Comparison of ENCODE assay signal across 30 mouse cellular contexts in genomic region chr17:64858848-64859247, GRCm38 (mm10). TPM values are rescaled to one million over a fixed set of nuclear protein-coding genes. Genes with fewer than 3 reads are reported as not detected.
A peak's percentile ranks its signal among the peaks of the same experiment; 100 is the strongest.
DNase-seq lines count a peak whose midpoint lies in the region; ATAC-seq and TF ChIP-seq lines count a peak whose summit lies in the region.
"Had no signal": no experiment of that assay in that cellular context is flagged by ENCODE, and none has a peak within 500 bp of the region (broad histone marks: within the 10 kb centered on the region; RNA-seq: fewer than 3 reads in every experiment).

No protein-coding gene starts in this region.

- no peak overlapping the region for H3K27ac ChIP-seq in stomach, postnatal 0 days (replicated peaks)
- H3K27ac ChIP-seq: embryonic facial prominence, embryonic 15.5 days; hindbrain, embryonic 12.5 days; limb, embryonic 15.5 days; neural tube, embryonic 12.5 days had no signal

- no peak overlapping the region for H3K9ac ChIP-seq in stomach, postnatal 0 days (ENCODE audit: low read length)
- H3K9ac ChIP-seq: embryonic facial prominence, embryonic 15.5 days; heart, embryonic 12.5 days; hindbrain, embryonic 12.5 days; limb, embryonic 15.5 days; neural tube, embryonic 12.5 days had no signal

- no peaks in the 10 kb centered on the region for H3K27me3 ChIP-seq in G1E (ENCODE audit: insufficient read depth, low read length)
- no peaks in the 10 kb centered on the region for H3K27me3 ChIP-seq in stomach, postnatal 0 days (ENCODE audit: control insufficient read depth, insufficient read depth, low read length)
- H3K27me3 ChIP-seq: embryonic facial prominence, embryonic 15.5 days; heart, embryonic 12.5 days; hindbrain, embryonic 12.5 days; limb, embryonic 15.5 days; neural tube, embryonic 12.5 days had no signal

- no peak overlapping the region for H3K4me3 ChIP-seq in G1E (ENCODE audit: low read depth, low read length)
- no peak overlapping the region for H3K4me3 ChIP-seq in stomach, postnatal 0 days (ENCODE audit: low read depth, low read length)
- H3K4me3 ChIP-seq: embryonic facial prominence, embryonic 15.5 days; heart, embryonic 12.5 days; hindbrain, embryonic 12.5 days; limb, embryonic 15.5 days; neural tube, embryonic 12.5 days had no signal

- DNase-seq in 416B (ENCODE audit: low read depth) (peak; percentile 85), G1E (ENCODE audit: low spot score) (no peak)
- no peak for DNase-seq in kidney, adult 9 months
- no peak for DNase-seq in stomach, postnatal 0 days (ENCODE audit: low spot score)
- DNase-seq in adrenal gland, adult 8-10 months: no peak
- DNase-seq: adrenal gland, adult 2 months; B cell, adult 2 months; cerebellum, adult 8-10 months; heart, postnatal 10 days; kidney, adult 11 months; kidney, postnatal 4 days; left cerebral cortex, postnatal 4 days; lung, adult 18-20 months; lung, postnatal 10 days; midbrain, embryonic 14.5 days; right cerebral cortex, postnatal 25 days had no signal

- WGBS in stomach, postnatal 0 days: 79% methylated on average over 6 of the region's 6 CpGs

- H3K36me3 ChIP-seq in G1E (replicated peaks): no peaks in the 10 kb centered on the region
- H3K36me3 ChIP-seq in stomach, postnatal 0 days (ENCODE audit: control insufficient read depth, insufficient read depth, low read length): no peaks in the 10 kb centered on the region
- H3K36me3 ChIP-seq: embryonic facial prominence, embryonic 15.5 days; heart, embryonic 12.5 days; hindbrain, embryonic 12.5 days; limb, embryonic 15.5 days; neural tube, embryonic 12.5 days had no signal

- no peaks in the 10 kb centered on the region for H3K4me1 ChIP-seq in G1E (ENCODE audit: insufficient read depth, low read depth, low read length)
- no peaks in the 10 kb centered on the region for H3K4me1 ChIP-seq in stomach, postnatal 0 days (replicated peaks; ENCODE audit: control insufficient read depth, insufficient read depth)
- H3K4me1 ChIP-seq: embryonic facial prominence, embryonic 15.5 days; heart, embryonic 12.5 days; hindbrain, embryonic 12.5 days; limb, embryonic 15.5 days; neural tube, embryonic 12.5 days had no signal

- H3K9me3 ChIP-seq in G1E (replicated peaks): peaks cover 33% of the 10 kb centered on the region
- no peaks in the 10 kb centered on the region for H3K9me3 ChIP-seq in stomach, postnatal 0 days (ENCODE audit: control insufficient read depth, low read length)
- H3K9me3 ChIP-seq: embryonic facial prominence, embryonic 15.5 days; hindbrain, embryonic 12.5 days; limb, embryonic 15.5 days; neural tube, embryonic 12.5 days had no signal

- ATAC-seq in G1E (ENCODE audit: extremely low read depth, insufficient number of reproducible peaks, low FRiP score, poor library complexity, severe bottlenecking): peak; percentile 22; the same call in 1 of the 2 replicates
- peak; percentile 96 to 99 for ATAC-seq in hematopoietic stem cell, adult 5-6 weeks (replicated peaks in 1 of 2; ENCODE audit: insufficient read depth in 1 of 2, low FRiP score in 2 of 2, low TSS enrichment in 1 of 2, low read depth in 1 of 2, poor library complexity in 2 of 2, severe bottlenecking in 2 of 2)
- peak; percentile 95 for ATAC-seq in megakaryocyte progenitor cell, adult 5-6 weeks (replicated peaks; ENCODE audit: poor library complexity)
- no peak for ATAC-seq in stomach, postnatal 0 days (ENCODE audit: low FRiP score, low TSS enrichment)
- ATAC-seq: forebrain, embryonic 14.5 days had no signal

- H3K4me2 ChIP-seq in stomach, postnatal 0 days (replicated peaks; ENCODE audit: low read depth): no peak overlapping the region
- H3K4me2 ChIP-seq: embryonic facial prominence, embryonic 15.5 days; heart, embryonic 12.5 days; hindbrain, embryonic 12.5 days; limb, embryonic 15.5 days; neural tube, embryonic 12.5 days had no signal

- TF ChIP-seq CTCF in G1E (IDR thresholded peaks at IDR 0.05; ENCODE audit: low read depth, low read length): no peak
- TF ChIP-seq CTCF in stomach, postnatal 0 days (IDR thresholded peaks at IDR 0.05; ENCODE audit: low read depth): no peak

- no peak for TF ChIP-seq EP300 in stomach, postnatal 0 days (optimal IDR thresholded peaks at IDR 0.05)

RNA-seq across cellular contexts. Expression of gene 4930583I09Rik, which starts 23.0 kb away (rescaled TPM):
- total RNA-seq in G1E (2014; fragmentation: Nextera tagmentation) (not detected in 2 replicates), G1E (2017) (not detected in 2 replicates)
- not detected in 2 replicates for polyA plus RNA-seq in G1E (2012)
- total RNA-seq in hematopoietic stem cell, adult 5-6 weeks (2017): not detected in 2 replicates
- not detected in 2 replicates for total RNA-seq in megakaryocyte progenitor cell, adult 5-6 weeks (2015)
- not detected in 2 replicates for total RNA-seq in megakaryocyte progenitor cell, adult 5-6 weeks (2017)
- polyA plus RNA-seq in stomach, postnatal 0 days (2015; fragmentation: Nextera tagmentation; extraction: Ambion mirVana): not detected in 2 replicates
- not detected for total RNA-seq in adrenal gland, adult 8-10 months (2022)
- total RNA-seq: adrenal gland, adult 2 months; gastrocnemius, adult 8-10 months; heart, postnatal 10 days; left cerebral cortex, adult 18-20 months; left cerebral cortex, postnatal 4 days had no signal
- polyA plus RNA-seq: adrenal gland, adult 2 months; embryonic facial prominence, embryonic 15.5 days; forebrain, embryonic 14.5 days; heart, embryonic 12.5 days; hindbrain, embryonic 12.5 days; kidney, embryonic 16.5 days; limb, embryonic 15.5 days; midbrain, embryonic 14.5 days; neural tube, embryonic 12.5 days; spleen, adult 2 months; stomach, embryonic 14.5 days; urinary bladder, adult 2 months had no signal
